Mouse (Mus musculus) olfactory bulb, adult 2 months (tissue): ENCODE results near the gene Stk38. TPM values are rescaled to one million over a fixed set of nuclear protein-coding genes. Genes with fewer than 3 reads are reported as not detected.

Experiments used
- H3K27ac ChIP-seq: fragments of 200-500 bp; 2 replicates; pipeline ENCODE4 v1.5.1; 2012; ENCODE audit warnings: low read depth, low read length; ENCODE audit not compliant: insufficient read depth
- H3K4me1 ChIP-seq: fragments of 200-500 bp; 2 replicates; pipeline ENCODE4 v1.6.1; 2012; ENCODE audit warnings: low read length; ENCODE audit not compliant: control insufficient read depth, insufficient read depth
- H3K4me3 ChIP-seq: fragments of 200-500 bp; 2 replicates; pipeline ENCODE4 v1.5.1; 2012; ENCODE audit warnings: mild to moderate bottlenecking, low read depth, low read length, moderate library complexity; ENCODE audit not compliant: insufficient read depth
- CTCF ChIP-seq: fragments of 200-500 bp; IDR thresholded peaks from 2 replicates; pipeline ENCODE4 v1.5.1; 2012; ENCODE audit warnings: low read depth, mild to moderate bottlenecking, low read length, moderate library complexity; ENCODE audit not compliant: insufficient read depth
- POLR2A ChIP-seq: fragments of 200-500 bp; IDR thresholded peaks from 2 replicates; pipeline ENCODE4 v1.6.1; 2012; ENCODE audit warnings: mild to moderate bottlenecking, low read depth, low read length, moderate library complexity; ENCODE audit not compliant: insufficient read depth
- WGBS: fragments of 180-500 bp; shearing (Covaris S2); methylation state at CpG from one replicate; pipeline ENCODE4 v1.1.7; 2018; 5-methylcytosine and 5-hydroxymethylcytosine counted together
- polyA plus RNA-seq: library from polyadenylated mRNA; stranded (reverse); fragments of >200 nt; gene quantifications from 2 replicates; pipeline ENCODE4 v1.2.4, GENCODE M21; 2012; ENCODE audit warnings: low replicate concordance; ENCODE audit not compliant: missing spikeins, insufficient read depth, insufficient read length

Stk38 gene
- 164 and 189 TPM in 2 replicates for polyA plus RNA-seq

- H3K27ac ChIP-seq, result peak within 1 kb of the TSS; percentile 92
Observed at GRCm38 (mm10) chr17:29007641-29008325, at the start of gene Stk38. Gene Stk38, minus strand, starts transcription at chr17:29007995.

GRCm38 (mm10) chr17:29057361-29057890 lies 49.6 kb upstream of the Stk38 start:
- Histone ChIP-seq H3K4me3 (no peak overlapping the region), H3K27ac (peak overlapping the region; percentile 75), H3K4me1 (peaks cover 54% of the 10 kb centered on the region)
- WGBS, result 76% methylated on average over 11 of the region's 11 CpGs
- TF ChIP-seq CTCF, result no peak
- no peak for TF ChIP-seq POLR2A

More at GRCm38 (mm10) chr17:29007641-29008325, at the start of gene Stk38:
- no peak for TF ChIP-seq CTCF
- peak; percentile 87 for TF ChIP-seq POLR2A
- WGBS, result under 1% methylated on average over 65 of the region's 65 CpGs
- Histone ChIP-seq H3K4me1 (peaks cover 7% of the 10 kb centered on the region), H3K4me3 (peak within 1 kb of the TSS; percentile 93)

GRCm38 (mm10) chr17:29056699-29057151 lies 48.9 kb upstream of the Stk38 start:
- H3K4me3 ChIP-seq, result no peak overlapping the region
- H3K27ac ChIP-seq, result peak overlapping the region; percentile 75
- WGBS, result 18% methylated on average over 8 of the region's 8 CpGs
- peaks cover 47% of the 10 kb centered on the region for H3K4me1 ChIP-seq
- TF ChIP-seq POLR2A, result no peak
- no peak for TF ChIP-seq CTCF

- H3K4me1 ChIP-seq, result peaks cover 45% of the 10 kb centered on the region
- H3K4me3 ChIP-seq, result no peak overlapping the region
- H3K27ac ChIP-seq, result peak overlapping the region; percentile 61; the same call in 1 of the 2 replicates
- no peak for TF ChIP-seq POLR2A
- TF ChIP-seq CTCF, result no peak
- WGBS, result 48% methylated on average over 7 of the region's 7 CpGs
Observed at GRCm38 (mm10) chr17:29056207-29056606, 48.4 kb upstream of the Stk38 start.

GRCm38 (mm10) chr17:29055586-29055985 lies 47.8 kb upstream of the Stk38 start:
- 61% methylated on average over 5 of the region's 5 CpGs for WGBS
- TF ChIP-seq POLR2A (no peak), CTCF (no peak)
- H3K4me1 ChIP-seq, result peaks cover 47% of the 10 kb centered on the region
- no peak overlapping the region for H3K27ac ChIP-seq
- no peak overlapping the region for H3K4me3 ChIP-seq

GRCm38 (mm10) chr17:29054429-29054828 lies 46.6 kb upstream of the Stk38 start:
- TF ChIP-seq CTCF (no peak), POLR2A (no peak)
- Histone ChIP-seq H3K27ac (no peak overlapping the region), H3K4me3 (no peak overlapping the region), H3K4me1 (peaks cover 50% of the 10 kb centered on the region)
- WGBS, result 57% methylated on average over 6 of the region's 6 CpGs

- 45% methylated on average over 7 of the region's 7 CpGs for WGBS
- TF ChIP-seq POLR2A (no peak), CTCF (no peak)
- H3K4me3 ChIP-seq, result no peak overlapping the region
- H3K27ac ChIP-seq, result no peak overlapping the region
- H3K4me1 ChIP-seq, result peaks cover 49% of the 10 kb centered on the region
Observed at GRCm38 (mm10) chr17:29053841-29054240, 46.0 kb upstream of the Stk38 start.

- Histone ChIP-seq H3K27ac (no peak overlapping the region), H3K4me1 (peaks cover 41% of the 10 kb centered on the region), H3K4me3 (no peak overlapping the region)
- TF ChIP-seq CTCF, result no peak
- 94% methylated on average over 6 of the region's 6 CpGs for WGBS
Observed at GRCm38 (mm10) chr17:29053067-29053466, 45.3 kb upstream of the Stk38 start.

- 49% methylated on average over 14 of the region's 14 CpGs for WGBS
- Histone ChIP-seq H3K27ac (no peak overlapping the region), H3K4me1 (peaks cover 24% of the 10 kb centered on the region), H3K4me3 (no peak overlapping the region)
- TF ChIP-seq POLR2A (no peak), CTCF (no peak)
Observed at GRCm38 (mm10) chr17:29050791-29051190, 43.0 kb upstream of the Stk38 start.

GRCm38 (mm10) chr17:29049923-29050322 lies 42.1 kb upstream of the Stk38 start:
- H3K4me3 ChIP-seq, result no peak overlapping the region
- H3K4me1 ChIP-seq, result peaks cover 19% of the 10 kb centered on the region
- no peak overlapping the region for H3K27ac ChIP-seq
- WGBS, result 86% methylated on average over 7 of the region's 7 CpGs
- TF ChIP-seq POLR2A (no peak), CTCF (no peak)
